Mouse (Mus musculus): Measurements from ENCODE around the gene Rasgef1b. TPM values are rescaled to one million over a fixed set of nuclear protein-coding genes. Genes with fewer than 3 reads are reported as not detected.

Gene Rasgef1b
- polyA plus RNA-seq, 1 experiment from 2014 or later = 115 TPM

- Histone ChIP-seq H3K4me3 (no peak overlapping the region), H3K9me3 (no peaks in the 10 kb centered on the region), H3K27me3 (peaks cover 22% of the 10 kb centered on the region), H3K27ac (replicated peaks) (no peak overlapping the region), H3K36me3 (no peaks in the 10 kb centered on the region), H3K9ac (replicated peaks) (no peak overlapping the region), H3K4me2 (replicated peaks) (no peak overlapping the region), H3K4me1 (peaks cover 15% of the 10 kb centered on the region; the same call in 1 of the 2 replicates)
- ATAC-seq (replicated peaks) = no peak
- WGBS = 95% methylated on average over 6 of the region's 6 CpGs
Observed at GRCm38 (mm10) chr5:99562096-99562495, 166.8 kb downstream of the Rasgef1b start.

- H3K9me3 ChIP-seq = no peaks in the 10 kb centered on the region
- WGBS = 10% methylated on average over 3 of the region's 3 CpGs
- no peak for ATAC-seq (replicated peaks)
- peaks cover 10% of the 10 kb centered on the region; the same call in 1 of the 2 replicates for H3K4me1 ChIP-seq
- no peak overlapping the region for H3K9ac ChIP-seq (replicated peaks)
- no peaks in the 10 kb centered on the region for H3K36me3 ChIP-seq
- no peak overlapping the region for H3K4me2 ChIP-seq (replicated peaks)
- H3K4me3 ChIP-seq = no peak overlapping the region
- H3K27ac ChIP-seq (replicated peaks) = no peak overlapping the region
- peaks cover 22% of the 10 kb centered on the region for H3K27me3 ChIP-seq
Observed at GRCm38 (mm10) chr5:99559814-99560213, 169.1 kb downstream of the Rasgef1b start.

GRCm38 (mm10) chr5:99558231-99558630 lies 170.6 kb downstream of the Rasgef1b start:
- no peak overlapping the region for H3K9ac ChIP-seq (replicated peaks)
- H3K4me2 ChIP-seq (replicated peaks) = no peak overlapping the region
- H3K4me1 ChIP-seq = no peaks in the 10 kb centered on the region
- no peaks in the 10 kb centered on the region for H3K9me3 ChIP-seq
- no peak for ATAC-seq (replicated peaks)
- H3K4me3 ChIP-seq = no peak overlapping the region
- H3K27me3 ChIP-seq = peaks cover 22% of the 10 kb centered on the region
- no peaks in the 10 kb centered on the region for H3K36me3 ChIP-seq
- H3K27ac ChIP-seq (replicated peaks) = no peak overlapping the region
- 67% methylated on average over 9 of the region's 9 CpGs for WGBS

GRCm38 (mm10) chr5:99552645-99553044 lies 176.2 kb downstream of the Rasgef1b start:
- H3K9me3 ChIP-seq = no peaks in the 10 kb centered on the region
- no peak overlapping the region for H3K9ac ChIP-seq (replicated peaks)
- 0 out of 2 replicates have a peak, but pooled peaks cover 5% of the 10 kb centered on the region for H3K4me1 ChIP-seq
- H3K27ac ChIP-seq (replicated peaks) = no peak overlapping the region
- WGBS = 28% methylated on average over 7 of the region's 7 CpGs
- H3K36me3 ChIP-seq = no peaks in the 10 kb centered on the region
- H3K4me3 ChIP-seq = no peak overlapping the region
- H3K4me2 ChIP-seq (replicated peaks) = no peak overlapping the region
- 0 out of 2 replicates have a peak, but pooled peaks cover 4% of the 10 kb centered on the region for H3K27me3 ChIP-seq
- ATAC-seq (replicated peaks) = peak; percentile 51; the same call in 1 of the 2 replicates

GRCm38 (mm10) chr5:99544664-99545494 lies 184.0 kb downstream of the Rasgef1b start:
- H3K4me1 ChIP-seq = peaks cover 34% of the 10 kb centered on the region
- 12% methylated on average over 6 of the region's 6 CpGs for WGBS
- no peaks in the 10 kb centered on the region for H3K9me3 ChIP-seq
- ATAC-seq (replicated peaks) = peak; percentile 91
- H3K36me3 ChIP-seq = no peaks in the 10 kb centered on the region
- H3K4me3 ChIP-seq = no peak overlapping the region
- H3K27ac ChIP-seq (replicated peaks) = 0 out of 2 replicates have a peak overlapping the region, but pooled peaks have one; percentile 23
- H3K9ac ChIP-seq (replicated peaks) = no peak overlapping the region
- H3K4me2 ChIP-seq (replicated peaks) = no peak overlapping the region
- peaks cover 11% of the 10 kb centered on the region for H3K27me3 ChIP-seq

GRCm38 (mm10) chr5:99541999-99542765 lies 186.7 kb downstream of the Rasgef1b start:
- H3K4me1 ChIP-seq = peaks cover 34% of the 10 kb centered on the region
- H3K36me3 ChIP-seq = no peaks in the 10 kb centered on the region
- no peak overlapping the region for H3K27ac ChIP-seq (replicated peaks)
- H3K27me3 ChIP-seq = peaks cover 12% of the 10 kb centered on the region
- no peak for ATAC-seq (replicated peaks)
- no peak overlapping the region for H3K4me2 ChIP-seq (replicated peaks)
- 66% methylated on average over 2 of the region's 2 CpGs for WGBS
- H3K9ac ChIP-seq (replicated peaks) = no peak overlapping the region
- H3K4me3 ChIP-seq = no peak overlapping the region
- H3K9me3 ChIP-seq = no peaks in the 10 kb centered on the region

- no peaks in the 10 kb centered on the region for H3K36me3 ChIP-seq
- no peak overlapping the region for H3K27ac ChIP-seq (replicated peaks)
- no peak overlapping the region for H3K9ac ChIP-seq (replicated peaks)
- no peaks in the 10 kb centered on the region for H3K9me3 ChIP-seq
- ATAC-seq (replicated peaks) = no peak
- no peak overlapping the region for H3K4me3 ChIP-seq
- peaks cover 34% of the 10 kb centered on the region for H3K4me1 ChIP-seq
- whole genome bisulfite sequencing = 19% methylated on average over 11 of the region's 11 CpGs
- no peak overlapping the region for H3K4me2 ChIP-seq (replicated peaks)
- peaks cover 12% of the 10 kb centered on the region for H3K27me3 ChIP-seq
Observed at GRCm38 (mm10) chr5:99541321-99541895, 187.5 kb downstream of the Rasgef1b start.

GRCm38 (mm10) chr5:99533416-99533815 lies 195.4 kb downstream of the Rasgef1b start:
- no peaks in the 10 kb centered on the region for H3K27me3 ChIP-seq

GRCm38 (mm10) chr5:99526797-99527201 lies 202.1 kb downstream of the Rasgef1b start:
- Histone ChIP-seq H3K9me3 (no peaks in the 10 kb centered on the region), H3K4me2 (replicated peaks) (no peak overlapping the region), H3K9ac (replicated peaks) (no peak overlapping the region), H3K4me1 (peaks cover 16% of the 10 kb centered on the region), H3K27me3 (no peaks in the 10 kb centered on the region), H3K4me3 (no peak overlapping the region), H3K36me3 (no peaks in the 10 kb centered on the region), H3K27ac (replicated peaks) (no peak overlapping the region)
- no peak for ATAC-seq (replicated peaks)
- WGBS = 92% methylated on average over 7 of the region's 7 CpGs

More at GRCm38 (mm10) chr5:99533416-99533815, 195.4 kb downstream of the Rasgef1b start:
- H3K4me3 ChIP-seq = no peak overlapping the region
- ATAC-seq (replicated peaks) = no peak
- no peaks in the 10 kb centered on the region for H3K9me3 ChIP-seq
- H3K9ac ChIP-seq (replicated peaks) = no peak overlapping the region
- H3K4me1 ChIP-seq = no peaks in the 10 kb centered on the region
- no peak overlapping the region for H3K4me2 ChIP-seq (replicated peaks)
- H3K36me3 ChIP-seq = no peaks in the 10 kb centered on the region
- WGBS = 55% methylated on average over 7 of the region's 7 CpGs
- H3K27ac ChIP-seq (replicated peaks) = no peak overlapping the region

- ATAC-seq (replicated peaks) = no peak
- Histone ChIP-seq H3K36me3 (no peaks in the 10 kb centered on the region), H3K4me2 (replicated peaks) (no peak overlapping the region), H3K27me3 (no peaks in the 10 kb centered on the region), H3K9ac (replicated peaks) (no peak overlapping the region), H3K4me3 (no peak overlapping the region), H3K27ac (replicated peaks) (no peak overlapping the region), H3K9me3 (no peaks in the 10 kb centered on the region), H3K4me1 (peaks cover 24% of the 10 kb centered on the region)
- WGBS = 88% methylated on average over 4 of the region's 4 CpGs
Observed at GRCm38 (mm10) chr5:99525649-99526048, 203.2 kb downstream of the Rasgef1b start.

GRCm38 (mm10) chr5:99522571-99523269 lies 206.1 kb downstream of the Rasgef1b start:
- no peak overlapping the region for H3K4me3 ChIP-seq
- no peak overlapping the region for H3K4me2 ChIP-seq (replicated peaks)
- no peak overlapping the region for H3K9ac ChIP-seq (replicated peaks)
- ATAC-seq (replicated peaks) = no peak
- H3K27ac ChIP-seq (replicated peaks) = peak overlapping the region; percentile 42
- no peaks in the 10 kb centered on the region for H3K27me3 ChIP-seq
- no peaks in the 10 kb centered on the region for H3K9me3 ChIP-seq
- H3K4me1 ChIP-seq = peaks cover 32% of the 10 kb centered on the region
- no peaks in the 10 kb centered on the region for H3K36me3 ChIP-seq
- 30% methylated on average over 8 of the region's 8 CpGs for WGBS

Measured in forebrain, embryonic 15.5 days (tissue).